Mouse (Mus musculus) myocyte (in vitro differentiated cells): ENCODE results near the gene Gabarap. TPM values are rescaled to one million over a fixed set of nuclear protein-coding genes. Genes with fewer than 3 reads are reported as not detected.
A peak's percentile ranks its signal among the peaks of the same experiment; 100 is the strongest.

Source experiments
- H3K27me3 ChIP-seq: one replicate; pipeline ENCODE4 v1.6.1; 2011; ENCODE audit not compliant: control insufficient read depth, insufficient read depth, insufficient read length
- H3K36me3 ChIP-seq: one replicate; pipeline ENCODE4 v1.6.1; 2011; ENCODE audit not compliant: control insufficient read depth, insufficient read depth
- H3K4me2 ChIP-seq: one replicate; pipeline ENCODE4 v1.6.1; 2011; ENCODE audit warnings: low read depth, control low read depth
- H3K4me3 ChIP-seq: one replicate; pipeline ENCODE4 v1.5.1; 2011; ENCODE audit warnings: mild to moderate bottlenecking, control low read depth, moderate library complexity
- H3K79me2 ChIP-seq: one replicate; pipeline ENCODE4 v1.6.1; 2011; ENCODE audit not compliant: control insufficient read depth, insufficient read depth
- H3ac ChIP-seq: one replicate; pipeline ENCODE4 v1.6.1; 2011; ENCODE audit not compliant: control insufficient read depth, insufficient read length
- CEBPB ChIP-seq: IDR thresholded peaks from 2 replicates; pipeline ENCODE4 v1.6.1; 2011; ENCODE audit warnings: mild to moderate bottlenecking, moderate library complexity; ENCODE audit not compliant: poor library complexity, insufficient read depth, severe bottlenecking
- E2F4 ChIP-seq: IDR thresholded peaks from one replicate; pipeline ENCODE4 v1.6.1; 2011; ENCODE audit warnings: mild to moderate bottlenecking, control low read depth, moderate library complexity; ENCODE audit not compliant: insufficient read depth
- MAX ChIP-seq: IDR thresholded peaks from one replicate; pipeline ENCODE4 v1.6.1; 2011; ENCODE audit warnings: low read depth, mild to moderate bottlenecking, control low read depth
- MYOD1 ChIP-seq, 3 experiments: IDR thresholded peaks; one replicate each; pipeline ENCODE4 v1.6.1; 2011; ENCODE audit warnings: control low read depth in 2 of 3, low read depth in 2 of 3, mild to moderate bottlenecking in 2 of 3, moderate library complexity in 1 of 3; ENCODE audit not compliant: insufficient read length in 2 of 3, control insufficient read depth in 1 of 3
- MYOG ChIP-seq, 3 experiments: IDR thresholded peaks; one replicate each; pipeline ENCODE4 v1.6.1; 2011; ENCODE audit warnings: control low read depth in 2 of 3, low read depth in 2 of 3, mild to moderate bottlenecking in 2 of 3; ENCODE audit not compliant: insufficient read length in 2 of 3, control insufficient read depth in 1 of 3, insufficient read depth in 1 of 3
- POLR2A ChIP-seq: IDR thresholded peaks from one replicate; pipeline ENCODE4 v1.6.1; 2011; ENCODE audit warnings: low read depth, mild to moderate bottlenecking, control low read depth, moderate library complexity; ENCODE audit not compliant: insufficient read length
- POLR2AphosphoS2 ChIP-seq: IDR thresholded peaks from one replicate; pipeline ENCODE4 v1.6.1; 2011; ENCODE audit warnings: low read depth, control low read depth; ENCODE audit not compliant: insufficient read length
- REST ChIP-seq: IDR thresholded peaks from one replicate; pipeline ENCODE4 v1.6.1; 2011; ENCODE audit warnings: mild to moderate bottlenecking, control low read depth, moderate library complexity; ENCODE audit not compliant: insufficient read depth, insufficient read length
- SRF ChIP-seq: IDR thresholded peaks from one replicate; pipeline ENCODE4 v1.6.1; 2011; ENCODE audit warnings: low read depth; ENCODE audit not compliant: control insufficient read depth, insufficient read length
- TCF12 ChIP-seq: IDR thresholded peaks from one replicate; pipeline ENCODE4 v1.6.1; 2011; ENCODE audit warnings: mild to moderate bottlenecking, control low read depth; ENCODE audit not compliant: poor library complexity, insufficient read depth, severe bottlenecking
- TCF3 ChIP-seq: IDR thresholded peaks from one replicate; pipeline ENCODE4 v1.6.1; 2011; ENCODE audit warnings: low read depth, control low read depth; ENCODE audit not compliant: insufficient read length
- USF1 ChIP-seq: IDR thresholded peaks from one replicate; pipeline ENCODE4 v1.6.1; 2011; ENCODE audit warnings: low read depth, mild to moderate bottlenecking, control low read depth, moderate library complexity
- polyA plus RNA-seq: library from polyadenylated mRNA; unstranded; fragments of >200 nt; fragmentation: generic; extraction: Trizol; gene quantifications from one replicate; pipeline ENCODE4 v1.2.1, GENCODE M21; 2012; ENCODE audit warnings: missing spikeins

Gabarap gene
- polyA plus RNA-seq, 1 experiment = 530 TPM

- TF ChIP-seq TCF12 (no peak), POLR2AphosphoS2 (no peak)
- Histone ChIP-seq H3K27me3 (no peaks in the 10 kb centered on the region), H3K4me3 (no peak overlapping the region), H3ac (no peak overlapping the region), H3K79me2 (peaks cover 32% of the 10 kb centered on the region), H3K4me2 (no peak overlapping the region), H3K36me3 (no peaks in the 10 kb centered on the region)
These were observed 33.2 kb downstream of the Gabarap start for GRCm38 (mm10) chr11:70024151-70024514.

GRCm38 (mm10) chr11:70026689-70027088, 35.7 kb downstream of the Gabarap start:
- H3K79me2 ChIP-seq = peaks cover 23% of the 10 kb centered on the region
- TF ChIP-seq TCF3 (no peak), E2F4 (no peak), CEBPB (no peak), MAX (no peak), POLR2AphosphoS2 (no peak), REST (no peak), MYOG (IDR thresholded peaks at IDR 0.05; ENCODE audit: control insufficient read depth in 1 of 3, insufficient read depth in 1 of 3, insufficient read length in 2 of 3, low read depth in 2 of 3) (no peak), USF1 (no peak), POLR2A (no peak), MYOD1 (IDR thresholded peaks at IDR 0.05; ENCODE audit: control insufficient read depth in 1 of 3, insufficient read length in 2 of 3, low read depth in 2 of 3) (no peak), SRF (no peak), TCF12 (no peak)
- H3K4me2 ChIP-seq = peak overlapping the region; percentile 90
- no peaks in the 10 kb centered on the region for H3K27me3 ChIP-seq
- peaks cover 6% of the 10 kb centered on the region for H3K36me3 ChIP-seq
- H3ac ChIP-seq = no peak overlapping the region
- H3K4me3 ChIP-seq = no peak overlapping the region

GRCm38 (mm10) chr11:70027397-70027796, 36.5 kb downstream of the Gabarap start:
- Histone ChIP-seq H3K4me2 (peak overlapping the region; percentile 90), H3K36me3 (peaks cover 13% of the 10 kb centered on the region), H3K27me3 (no peaks in the 10 kb centered on the region), H3K79me2 (peaks cover 15% of the 10 kb centered on the region), H3ac (no peak overlapping the region), H3K4me3 (no peak overlapping the region)
- no peak for TF ChIP-seq USF1
- no peak for TF ChIP-seq CEBPB
- no peak for TF ChIP-seq MYOG (IDR thresholded peaks at IDR 0.05; ENCODE audit: control insufficient read depth in 1 of 3, insufficient read depth in 1 of 3, insufficient read length in 2 of 3, low read depth in 2 of 3)
- TF ChIP-seq TCF3 = no peak
- no peak for TF ChIP-seq MAX
- TF ChIP-seq TCF12 = no peak
- no peak for TF ChIP-seq POLR2AphosphoS2
- TF ChIP-seq E2F4 = no peak
- TF ChIP-seq REST = no peak

GRCm38 (mm10) chr11:70028401-70029129, 37.6 kb downstream of the Gabarap start:
- Histone ChIP-seq H3K4me3 (peak overlapping the region; percentile 15), H3K27me3 (no peaks in the 10 kb centered on the region), H3ac (no peak overlapping the region), H3K79me2 (peaks cover 14% of the 10 kb centered on the region), H3K4me2 (peak overlapping the region; percentile 90), H3K36me3 (peaks cover 13% of the 10 kb centered on the region)
- peak; percentile 36 for TF ChIP-seq POLR2A
- TF ChIP-seq USF1 = no peak
- TF ChIP-seq TCF12 = no peak
- TF ChIP-seq TCF3 = no peak
- no peak for TF ChIP-seq REST
- no peak for TF ChIP-seq SRF
- no peak for TF ChIP-seq CEBPB
- no peak for TF ChIP-seq MYOG (IDR thresholded peaks at IDR 0.05; ENCODE audit: control insufficient read depth in 1 of 3, insufficient read depth in 1 of 3, insufficient read length in 2 of 3, low read depth in 2 of 3)
- no peak for TF ChIP-seq MAX
- TF ChIP-seq POLR2AphosphoS2 = peak; percentile 27
- TF ChIP-seq MYOD1 (IDR thresholded peaks at IDR 0.05; ENCODE audit: control insufficient read depth in 1 of 3, insufficient read length in 2 of 3, low read depth in 2 of 3) = no peak
- no peak for TF ChIP-seq E2F4

- H3K4me3 ChIP-seq = peak overlapping the region; percentile 15
- H3K4me2 ChIP-seq = peak overlapping the region; percentile 90
- H3ac ChIP-seq = no peak overlapping the region
- H3K27me3 ChIP-seq = no peaks in the 10 kb centered on the region
- TF ChIP-seq MYOG (IDR thresholded peaks at IDR 0.05; ENCODE audit: control insufficient read depth in 1 of 3, insufficient read depth in 1 of 3, insufficient read length in 2 of 3, low read depth in 2 of 3) = no peak
- TF ChIP-seq SRF = no peak
- TF ChIP-seq POLR2A = no peak
- no peak for TF ChIP-seq TCF3
- no peak for TF ChIP-seq E2F4
- TF ChIP-seq POLR2AphosphoS2 = no peak
- TF ChIP-seq REST = no peak
- TF ChIP-seq MAX = no peak
- TF ChIP-seq USF1 = no peak
- no peak for TF ChIP-seq CEBPB
- no peak for TF ChIP-seq TCF12
- TF ChIP-seq MYOD1 (IDR thresholded peaks at IDR 0.05; ENCODE audit: control insufficient read depth in 1 of 3, insufficient read length in 2 of 3, low read depth in 2 of 3) = no peak
- H3K79me2 ChIP-seq = peaks cover 14% of the 10 kb centered on the region
- peaks cover 13% of the 10 kb centered on the region for H3K36me3 ChIP-seq
These were observed 38.3 kb downstream of the Gabarap start for GRCm38 (mm10) chr11:70029130-70029801.
